8 mouse cellular contexts compared by ENCODE assay signal in the genomic region with DNA sequence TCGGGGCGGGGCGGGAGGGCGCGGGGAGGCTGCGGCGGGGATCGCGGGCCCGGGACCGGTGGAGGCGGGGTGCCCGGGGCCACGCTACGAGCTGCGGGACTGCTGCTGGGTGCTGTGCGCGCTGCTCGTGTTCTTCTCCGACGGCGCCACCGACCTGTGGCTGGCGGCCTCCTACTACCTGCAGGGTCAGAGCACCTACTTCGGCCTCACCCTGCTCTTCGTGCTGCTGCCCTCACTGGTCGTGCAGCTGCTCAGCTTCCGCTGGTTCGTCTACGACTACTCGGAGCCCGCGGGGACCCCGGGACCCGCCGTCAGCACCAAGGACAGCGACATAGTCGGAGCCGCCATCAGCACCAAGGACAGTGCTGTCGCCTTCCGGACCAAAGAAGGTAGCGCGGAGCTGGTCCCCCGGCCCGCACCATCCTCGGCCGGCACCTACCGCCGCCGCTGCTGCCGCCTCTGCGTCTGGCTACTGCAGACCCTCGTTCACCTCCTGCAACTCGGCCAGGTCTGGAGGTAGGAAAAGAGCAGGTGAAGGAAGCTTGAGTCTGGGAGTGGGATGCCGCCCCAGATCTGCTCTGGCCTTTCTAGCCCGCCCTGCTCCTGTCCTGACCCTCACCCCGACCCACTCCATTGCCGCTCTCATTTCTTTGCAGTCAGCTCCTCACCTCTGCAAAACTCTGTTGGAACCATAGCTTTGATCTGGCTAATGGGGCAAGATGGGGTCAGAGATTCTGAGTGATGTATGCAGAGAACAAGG. TPM values are rescaled to one million over a fixed set of nuclear protein-coding genes. Genes with fewer than 3 reads are reported as not detected.
A peak's percentile ranks its signal among the peaks of the same experiment; 100 is the strongest.
DNase-seq lines count a peak whose midpoint lies in the region; ATAC-seq and TF ChIP-seq lines count a peak whose summit lies in the region.

No protein-coding gene starts in this region.

- TF ChIP-seq EP300 in liver, postnatal 0 days (IDR thresholded peaks at IDR 0.05; ENCODE audit: low read depth), result no peak

- peak; percentile 98 for ATAC-seq in granulocyte monocyte progenitor cell, adult 5-6 weeks (replicated peaks; ENCODE audit: poor library complexity, severe bottlenecking)
- ATAC-seq in liver, postnatal 0 days, result peak; percentile 65
- ATAC-seq in neural tube, embryonic 12.5 days (ENCODE audit: low FRiP score, low read depth), result peak; percentile 73

- peak overlapping the region; percentile 49 for H3K4me3 ChIP-seq in left cerebral cortex, adult 2 months
- peak overlapping the region; percentile 38 for H3K4me3 ChIP-seq in liver, postnatal 0 days (ENCODE audit: low read depth, low read length)
- H3K4me3 ChIP-seq in neural tube, embryonic 12.5 days, result peak overlapping the region; percentile 65

- intact Hi-C loops in left cerebral cortex, adult 2 months (cut with DNase I), result no loop called here

- TF ChIP-seq CTCF in left cerebral cortex, adult 2 months (IDR thresholded peaks at IDR 0.05), result no peak
- no peak for TF ChIP-seq CTCF in liver, postnatal 0 days (IDR thresholded peaks at IDR 0.05; ENCODE audit: low read depth)

- 4% methylated on average over 37 of the region's 58 CpGs for WGBS in liver, postnatal 0 days (ENCODE audit: insufficient replicate concordance)
- WGBS in neural tube, embryonic 12.5 days, result 2% methylated on average over 45 of the region's 58 CpGs

- H3K9me3 ChIP-seq in liver, postnatal 0 days (ENCODE audit: low read length), result no peaks in the 10 kb centered on the region
- no peaks in the 10 kb centered on the region for H3K9me3 ChIP-seq in neural tube, embryonic 12.5 days

- H3K27ac ChIP-seq in left cerebral cortex, adult 2 months, result peak overlapping the region; percentile 54
- H3K27ac ChIP-seq in liver, postnatal 0 days (ENCODE audit: low read depth), result no peak overlapping the region
- peak overlapping the region; percentile 50; the same call in 1 of the 2 replicates for H3K27ac ChIP-seq in neural tube, embryonic 12.5 days

- H3K4me1 ChIP-seq in liver, postnatal 0 days (ENCODE audit: insufficient read depth), result peaks cover 5% of the 10 kb centered on the region
- peaks cover 20% of the 10 kb centered on the region for H3K4me1 ChIP-seq in neural tube, embryonic 12.5 days

- DNase-seq in left cerebral cortex, adult 2 months (ENCODE audit: extremely low spot score in 1 of 2, low spot score in 2 of 2), result peak; percentile 37 to 44
- no peak for DNase-seq in left cerebral cortex, adult 11 months (ENCODE audit: low spot score)
- DNase-seq in cerebellum, postnatal 4 days (ENCODE audit: low spot score in 2 of 2), result peak; percentile 61 to 74
- DNase-seq in kidney, adult 11 months, result peak; percentile 13
- DNase-seq in liver, postnatal 0 days, result peak; percentile 88
- peak; percentile 89 for DNase-seq in thymus, postnatal 0 days (ENCODE audit: low spot score)

- H3K36me3 ChIP-seq in liver, postnatal 0 days (replicated peaks; ENCODE audit: insufficient read depth, low read length), result no peaks in the 10 kb centered on the region
- no peaks in the 10 kb centered on the region for H3K36me3 ChIP-seq in neural tube, embryonic 12.5 days

- H3K9ac ChIP-seq in liver, postnatal 0 days (replicated peaks), result no peak overlapping the region
- H3K9ac ChIP-seq in neural tube, embryonic 12.5 days, result peak overlapping the region; percentile 64

- H3K4me2 ChIP-seq in liver, postnatal 0 days (ENCODE audit: low read depth, low read length), result peak overlapping the region; percentile 56
- H3K4me2 ChIP-seq in neural tube, embryonic 12.5 days (replicated peaks), result peak overlapping the region; percentile 88

- peaks cover 39% of the 10 kb centered on the region for H3K27me3 ChIP-seq in liver, postnatal 0 days (ENCODE audit: insufficient read depth, low read length)
- H3K27me3 ChIP-seq in neural tube, embryonic 12.5 days (replicated peaks), result peaks cover 40% of the 10 kb centered on the region

RNA-seq across cellular contexts. Expression of a gene that starts 0.6 kb away (rescaled TPM):
- 1 to 10 TPM; 5.0 to 5.3 TPM for total RNA-seq in left cerebral cortex, adult 2 months (2021)
- not detected in 2 replicates for total RNA-seq in granulocyte monocyte progenitor cell, adult 5-6 weeks (2014; fragmentation: Nextera tagmentation)
- total RNA-seq in granulocyte monocyte progenitor cell, adult 5-6 weeks (2017), result not detected in 2 replicates
- polyA plus RNA-seq in liver, postnatal 0 days (2015; fragmentation: Nextera tagmentation; extraction: Ambion mirVana), result not detected in 2 replicates
- 2.6 and 2.9 TPM in 2 replicates for polyA plus RNA-seq in neural tube, embryonic 12.5 days (2016; fragmentation: Nextera tagmentation; extraction: Ambion mirVana)
- 0.06 TPM in 1 of 2 replicates, not detected in the other for polyA plus RNA-seq in thymus, postnatal 0 days (2015; fragmentation: Nextera tagmentation; extraction: Ambion mirVana)

RNA-seq across cellular contexts. Expression of a gene that starts 17.0 kb away (rescaled TPM):
- 10 to 100 TPM; 55.5 to 60.5 TPM for total RNA-seq in left cerebral cortex, adult 2 months (2021)
- total RNA-seq in granulocyte monocyte progenitor cell, adult 5-6 weeks (2014; fragmentation: Nextera tagmentation), result 62.9 and 67.0 TPM in 2 replicates
- 98.2 and 108 TPM in 2 replicates for total RNA-seq in granulocyte monocyte progenitor cell, adult 5-6 weeks (2017)
- polyA plus RNA-seq in liver, postnatal 0 days (2015; fragmentation: Nextera tagmentation; extraction: Ambion mirVana), result 26.0 and 26.2 TPM in 2 replicates
- polyA plus RNA-seq in neural tube, embryonic 12.5 days (2016; fragmentation: Nextera tagmentation; extraction: Ambion mirVana), result 159 and 182 TPM in 2 replicates
- polyA plus RNA-seq in thymus, postnatal 0 days (2015; fragmentation: Nextera tagmentation; extraction: Ambion mirVana), result 166 and 168 TPM in 2 replicates

RNA-seq across cellular contexts. Expression of a gene that starts 33.5 kb away (rescaled TPM):
- total RNA-seq in left cerebral cortex, adult 2 months (2021), result 1 to 10 TPM; 5.4 to 6.2 TPM
- total RNA-seq in granulocyte monocyte progenitor cell, adult 5-6 weeks (2014; fragmentation: Nextera tagmentation), result 7.7 and 11.6 TPM in 2 replicates
- 0.21 and 3.3 TPM in 2 replicates for total RNA-seq in granulocyte monocyte progenitor cell, adult 5-6 weeks (2017)
- 0.89 and 1.1 TPM in 2 replicates for polyA plus RNA-seq in liver, postnatal 0 days (2015; fragmentation: Nextera tagmentation; extraction: Ambion mirVana)
- 2.5 and 3.3 TPM in 2 replicates for polyA plus RNA-seq in neural tube, embryonic 12.5 days (2016; fragmentation: Nextera tagmentation; extraction: Ambion mirVana)
- 0.33 and 0.77 TPM in 2 replicates for polyA plus RNA-seq in thymus, postnatal 0 days (2015; fragmentation: Nextera tagmentation; extraction: Ambion mirVana)
